In genomic region chr14:19905615-19906014, GRCm38 (mm10) we compare ENCODE assay signal across 8 mouse cellular contexts.
DNase-seq lines count a peak whose midpoint lies in the region; ATAC-seq and TF ChIP-seq lines count a peak whose summit lies in the region.

No protein-coding gene starts in this region.

- TF ChIP-seq CTCF in lung, embryonic 14.5 days (IDR thresholded peaks at IDR 0.05; ENCODE audit: low read depth), result no peak

- H3K27me3 ChIP-seq in kidney, embryonic 14.5 days (ENCODE audit: control insufficient read depth, insufficient read depth, low read length), result no peaks in the 10 kb centered on the region
- no peaks in the 10 kb centered on the region for H3K27me3 ChIP-seq in embryonic facial prominence, embryonic 14.5 days (replicated peaks; ENCODE audit: control insufficient read depth, insufficient read depth, low read length)
- no peaks in the 10 kb centered on the region for H3K27me3 ChIP-seq in heart, embryonic 12.5 days (replicated peaks)
- H3K27me3 ChIP-seq in lung, embryonic 14.5 days (ENCODE audit: insufficient read depth, low read length), result no peaks in the 10 kb centered on the region
- no peaks in the 10 kb centered on the region for H3K27me3 ChIP-seq in stomach, embryonic 15.5 days (replicated peaks)

- no peaks in the 10 kb centered on the region for H3K9me3 ChIP-seq in kidney, embryonic 14.5 days (ENCODE audit: control insufficient read depth, low read length)
- no peaks in the 10 kb centered on the region for H3K9me3 ChIP-seq in embryonic facial prominence, embryonic 14.5 days (ENCODE audit: control insufficient read depth, low read length)
- H3K9me3 ChIP-seq in heart, embryonic 12.5 days (replicated peaks), result no peaks in the 10 kb centered on the region
- H3K9me3 ChIP-seq in lung, embryonic 14.5 days (ENCODE audit: low read depth, low read length), result no peaks in the 10 kb centered on the region
- H3K9me3 ChIP-seq in stomach, embryonic 15.5 days, result no peaks in the 10 kb centered on the region

- no peak overlapping the region for H3K27ac ChIP-seq in kidney, embryonic 14.5 days (ENCODE audit: low read depth, low read length)
- peak overlapping the region; percentile 3; the same call in 1 of the 2 replicates for H3K27ac ChIP-seq in embryonic facial prominence, embryonic 14.5 days (replicated peaks; ENCODE audit: low read depth, low read length)
- H3K27ac ChIP-seq in heart, embryonic 12.5 days (ENCODE audit: poor library complexity, severe bottlenecking), result no peak overlapping the region
- H3K27ac ChIP-seq in lung, embryonic 14.5 days (ENCODE audit: low read depth), result no peak overlapping the region
- no peak overlapping the region for H3K27ac ChIP-seq in stomach, embryonic 15.5 days

- WGBS in kidney, embryonic 14.5 days, result 80% methylated on average over 5 of the region's 5 CpGs
- WGBS in embryonic facial prominence, embryonic 14.5 days, result 41% methylated on average over 5 of the region's 5 CpGs
- 51% methylated on average over 5 of the region's 5 CpGs for WGBS in heart, embryonic 12.5 days
- 48% methylated on average over 5 of the region's 5 CpGs for WGBS in lung, embryonic 14.5 days
- 57% methylated on average over 5 of the region's 5 CpGs for WGBS in stomach, embryonic 15.5 days

- H3K4me2 ChIP-seq in kidney, embryonic 14.5 days (replicated peaks; ENCODE audit: low read depth, low read length), result no peak overlapping the region
- H3K4me2 ChIP-seq in embryonic facial prominence, embryonic 14.5 days (ENCODE audit: low read depth, low read length), result no peak overlapping the region
- no peak overlapping the region for H3K4me2 ChIP-seq in heart, embryonic 12.5 days
- no peak overlapping the region for H3K4me2 ChIP-seq in lung, embryonic 14.5 days
- no peak overlapping the region for H3K4me2 ChIP-seq in stomach, embryonic 15.5 days

- H3K4me1 ChIP-seq in kidney, embryonic 14.5 days (ENCODE audit: control insufficient read depth, insufficient read depth, low read length), result no peaks in the 10 kb centered on the region
- H3K4me1 ChIP-seq in embryonic facial prominence, embryonic 14.5 days (ENCODE audit: control insufficient read depth, insufficient read depth, low read length), result peaks cover 17% of the 10 kb centered on the region
- H3K4me1 ChIP-seq in heart, embryonic 12.5 days (replicated peaks), result peaks cover 16% of the 10 kb centered on the region
- 0 out of 2 replicates have a peak, but pooled peaks cover 5% of the 10 kb centered on the region for H3K4me1 ChIP-seq in lung, embryonic 14.5 days (ENCODE audit: insufficient read depth)
- no peaks in the 10 kb centered on the region for H3K4me1 ChIP-seq in stomach, embryonic 15.5 days

- ATAC-seq in kidney, embryonic 14.5 days (ENCODE audit: low FRiP score, low TSS enrichment), result no peak
- peak; percentile 79 for ATAC-seq in embryonic facial prominence, embryonic 14.5 days (ENCODE audit: low read depth)
- peak; percentile 71; the same call in 1 of the 2 replicates for ATAC-seq in heart, embryonic 12.5 days (ENCODE audit: insufficient number of reproducible peaks, low FRiP score)
- peak; percentile 58; the same call in 1 of the 2 replicates for ATAC-seq in lung, embryonic 14.5 days (ENCODE audit: insufficient read depth)
- peak; percentile 63; the same call in 1 of the 2 replicates for ATAC-seq in stomach, embryonic 15.5 days (ENCODE audit: insufficient read depth, low FRiP score, low read depth)

- H3K4me3 ChIP-seq in kidney, embryonic 14.5 days (ENCODE audit: low read length), result no peak overlapping the region
- H3K4me3 ChIP-seq in embryonic facial prominence, embryonic 14.5 days (ENCODE audit: low read depth, low read length), result no peak overlapping the region
- no peak overlapping the region for H3K4me3 ChIP-seq in heart, embryonic 12.5 days
- H3K4me3 ChIP-seq in lung, embryonic 14.5 days (ENCODE audit: low read depth, low read length), result no peak overlapping the region
- no peak overlapping the region for H3K4me3 ChIP-seq in stomach, embryonic 15.5 days (replicated peaks)

- peak; percentile 54 for DNase-seq in kidney, adult 11 months
- peak; percentile 85 for DNase-seq in embryonic facial prominence, embryonic 14.5 days (ENCODE audit: low spot score)
- peak; percentile 74 for DNase-seq in layer of hippocampus, adult 11-12 months (ENCODE audit: low spot score)
- peak; percentile 81 for DNase-seq in lung, embryonic 14.5 days
- DNase-seq in yolk sac, embryonic 10.5 days (ENCODE audit: low spot score), result no peak

- H3K9ac ChIP-seq in kidney, embryonic 14.5 days (ENCODE audit: low read depth, low read length), result no peak overlapping the region
- H3K9ac ChIP-seq in embryonic facial prominence, embryonic 14.5 days (ENCODE audit: low read depth, low read length), result no peak overlapping the region
- no peak overlapping the region for H3K9ac ChIP-seq in heart, embryonic 12.5 days
- no peak overlapping the region for H3K9ac ChIP-seq in lung, embryonic 14.5 days
- H3K9ac ChIP-seq in stomach, embryonic 15.5 days, result no peak overlapping the region

- H3K36me3 ChIP-seq in kidney, embryonic 14.5 days (ENCODE audit: control insufficient read depth, insufficient read depth, low read length), result no peaks in the 10 kb centered on the region
- no peaks in the 10 kb centered on the region for H3K36me3 ChIP-seq in embryonic facial prominence, embryonic 14.5 days (ENCODE audit: control insufficient read depth, insufficient read depth, low read length)
- H3K36me3 ChIP-seq in heart, embryonic 12.5 days, result no peaks in the 10 kb centered on the region
- H3K36me3 ChIP-seq in lung, embryonic 14.5 days (ENCODE audit: insufficient read depth), result no peaks in the 10 kb centered on the region; the same call in 1 of the 2 replicates
- H3K36me3 ChIP-seq in stomach, embryonic 15.5 days, result no peaks in the 10 kb centered on the region
